Mouse (Mus musculus) cerebellum, adult 9-11 months (tissue): ENCODE measurements around the gene Ccdc103.

ENCODE experiments used
- DNase-seq: peaks from one replicate; pipeline ENCODE4 v3.0.0; 2022

Ccdc103 gene

GRCm38 (mm10) chr11:102893015-102893651 lies 12.1 kb downstream of the Ccdc103 start:
- DNase-seq = peak; percentile 77

DNA sequence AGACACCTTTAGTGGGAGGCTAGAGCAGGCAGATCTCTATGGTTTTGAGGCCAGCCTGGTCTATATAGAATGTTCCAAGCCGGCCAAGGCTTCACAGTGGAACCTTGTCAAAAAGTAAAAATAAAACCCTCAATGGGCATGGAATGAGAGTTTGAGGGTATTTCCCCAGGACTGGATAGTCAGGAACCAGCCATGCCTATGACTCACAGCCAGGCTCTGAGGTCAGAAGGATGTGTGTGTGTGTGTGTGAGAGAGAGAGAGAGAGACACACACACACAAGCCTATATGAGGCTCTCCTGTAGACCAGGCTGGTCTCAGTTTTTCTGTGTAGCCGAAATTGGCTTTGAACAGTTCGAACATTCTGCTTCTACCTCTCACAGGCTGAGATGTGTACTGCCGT lies 13.7 kb downstream of the Ccdc103 start:
- DNase-seq = no peak

- no peak for DNase-seq
Measured at GRCm38 (mm10) chr11:102895779-102896178, 14.8 kb downstream of the Ccdc103 start.

DNA sequence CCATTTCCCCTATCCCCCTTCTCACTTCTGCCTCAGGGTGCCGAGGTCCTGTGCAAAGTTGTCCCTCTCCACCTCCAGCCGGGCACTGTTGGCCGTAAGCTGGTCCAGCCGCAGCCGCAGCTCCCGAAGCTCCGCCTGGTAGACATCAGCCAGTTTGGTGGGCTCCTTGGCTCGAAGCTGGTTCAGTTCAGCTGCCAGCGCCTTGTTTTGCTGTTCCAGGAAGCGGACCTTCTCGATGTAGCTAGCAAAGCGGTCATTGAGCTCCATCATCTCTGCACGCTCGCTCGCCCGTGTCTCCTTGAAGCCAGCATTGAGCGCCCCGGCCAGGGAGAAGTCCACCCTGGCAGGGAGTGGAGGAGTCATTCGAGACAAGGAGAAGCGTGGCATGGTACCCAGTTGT lies 15.6 kb downstream of the Ccdc103 start:
- DNase-seq = no peak

- DNase-seq = peak; percentile 84
Measured at GRCm38 (mm10) chr11:102898408-102898807, 17.4 kb downstream of the Ccdc103 start.

GRCm38 (mm10) chr11:102900763-102901162 lies 19.8 kb downstream of the Ccdc103 start, which contains the start of gene Gfap:
TSS of gene Gfap (minus strand) at chr11:102900912.
- peak; percentile 80 for DNase-seq

DNA sequence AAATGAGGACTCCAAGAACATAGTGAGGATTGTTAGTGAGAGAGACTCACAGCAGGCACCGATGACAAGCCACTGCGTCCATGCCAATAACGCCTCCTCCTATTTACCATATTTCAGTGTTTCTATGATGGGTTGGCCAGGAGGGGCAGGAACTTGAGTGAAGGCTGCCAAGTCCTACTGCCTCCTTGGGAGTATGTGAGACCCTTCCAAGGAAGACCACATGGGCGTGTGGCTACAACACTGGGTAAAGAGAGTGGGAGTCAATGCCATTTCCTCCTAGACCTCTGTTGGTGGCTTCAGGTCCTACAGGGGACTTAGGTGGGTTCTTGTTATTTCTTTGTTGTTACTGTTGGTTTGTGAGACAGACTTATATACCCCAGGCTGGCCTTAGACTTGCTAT lies 20.2 kb downstream of the Ccdc103 start:
- no peak for DNase-seq

GRCm38 (mm10) chr11:102902107-102902506 lies 21.1 kb downstream of the Ccdc103 start:
- no peak for DNase-seq

DNA sequence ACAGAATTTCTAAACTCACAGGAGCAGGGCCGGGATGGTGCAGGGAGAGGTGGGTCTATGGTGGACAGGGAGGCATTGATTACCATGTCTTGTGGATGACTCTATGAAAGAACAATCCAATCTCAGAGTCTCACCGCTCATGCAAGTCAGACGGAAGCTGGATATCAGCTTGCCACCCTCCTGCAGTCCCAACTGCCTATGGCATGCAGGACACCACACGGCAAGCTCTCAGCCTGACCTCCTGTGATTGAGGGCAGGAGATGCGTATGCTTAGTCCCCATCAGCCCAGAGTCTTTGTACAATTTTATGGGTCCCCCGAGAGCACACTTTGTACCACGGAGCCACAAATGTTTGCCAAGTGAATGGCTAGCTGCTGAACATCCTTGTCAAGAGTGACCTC lies 22.6 kb downstream of the Ccdc103 start:
- DNase-seq = no peak

GRCm38 (mm10) chr11:102911376-102911775 lies 30.4 kb downstream of the Ccdc103 start:
- no peak for DNase-seq

GRCm38 (mm10) chr11:102915380-102915779 lies 34.4 kb downstream of the Ccdc103 start:
- DNase-seq = no peak

- DNase-seq = no peak
Measured at GRCm38 (mm10) chr11:102918077-102918476, 37.1 kb downstream of the Ccdc103 start.

GRCm38 (mm10) chr11:102921491-102921890 lies 40.5 kb downstream of the Ccdc103 start:
- DNase-seq = no peak

DNA sequence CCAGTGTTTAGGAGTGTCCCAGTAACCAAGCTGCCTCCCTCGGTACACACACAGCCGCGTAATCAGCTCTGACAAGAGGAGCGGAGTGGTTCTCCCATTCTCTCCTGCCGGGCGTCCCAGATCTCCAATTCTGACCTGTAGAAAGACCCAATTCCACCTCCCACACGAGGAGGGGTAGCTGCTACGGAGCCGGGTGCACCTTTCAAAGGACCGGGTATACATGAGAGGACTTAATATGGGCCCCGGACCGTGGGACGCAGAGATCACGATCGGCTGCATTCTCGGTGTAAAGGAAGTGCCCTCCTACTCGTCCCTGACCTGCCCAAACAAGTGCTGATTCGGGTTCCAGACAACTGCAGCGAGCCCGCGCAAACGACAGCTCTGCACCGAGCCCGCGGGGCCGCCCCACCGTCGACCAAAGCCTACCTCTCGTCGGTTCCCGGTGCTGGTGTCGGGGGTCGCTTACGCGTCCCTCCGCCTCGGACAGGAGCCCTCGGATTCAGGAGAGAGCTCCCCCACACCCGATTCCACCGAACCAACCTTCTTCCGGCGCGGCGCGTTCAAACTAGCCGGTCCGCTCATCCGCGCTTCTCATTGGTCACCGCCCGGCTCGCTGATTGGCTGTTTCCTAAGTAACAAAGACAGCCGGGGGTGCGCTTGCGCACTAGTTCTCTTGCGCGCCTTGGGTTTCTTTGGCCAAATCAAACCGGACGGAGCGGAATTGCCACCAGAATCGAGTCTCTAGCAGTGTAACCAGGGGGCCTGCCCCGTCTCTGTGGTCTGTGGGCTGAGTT lies 43.8 kb downstream of the Ccdc103 start, which contains the start of gene Kif18b:
Kif18b (minus strand) TSS at position 568 of the 794 bp plus-strand sequence.
- peak; percentile 91 for DNase-seq

- DNase-seq = no peak
Measured at GRCm38 (mm10) chr11:102925351-102925717, 44.3 kb downstream of the Ccdc103 start.

DNA sequence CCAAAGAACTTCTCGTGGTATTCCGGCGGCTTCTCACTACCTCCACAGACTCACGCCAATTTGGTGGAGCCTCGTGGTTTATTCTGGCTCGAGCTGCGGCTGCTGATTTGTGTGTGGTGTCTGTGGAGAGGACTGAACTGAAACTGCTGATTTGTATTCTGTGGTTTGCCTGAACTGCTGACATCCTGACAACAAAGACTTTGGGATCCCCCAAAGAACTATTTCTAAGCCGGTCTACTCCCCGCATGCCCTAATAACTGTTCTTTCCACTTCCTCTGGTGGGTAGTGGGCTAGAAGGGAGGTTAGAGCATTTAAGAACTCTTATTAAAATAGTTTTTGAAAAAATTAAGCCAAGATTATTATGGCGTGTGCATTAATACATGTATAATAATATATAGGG lies 49.7 kb downstream of the Ccdc103 start:
- DNase-seq = no peak
